Mouse (Mus musculus) ovary, postnatal 36 days (tissue): Measurements from ENCODE around the gene Zfp385c.

Experiments
- DNase-seq: peaks from one replicate; pipeline ENCODE4 v3.0.0; 2022; ENCODE audit warnings: low spot score, mixed read lengths

The Zfp385c gene

DNA sequence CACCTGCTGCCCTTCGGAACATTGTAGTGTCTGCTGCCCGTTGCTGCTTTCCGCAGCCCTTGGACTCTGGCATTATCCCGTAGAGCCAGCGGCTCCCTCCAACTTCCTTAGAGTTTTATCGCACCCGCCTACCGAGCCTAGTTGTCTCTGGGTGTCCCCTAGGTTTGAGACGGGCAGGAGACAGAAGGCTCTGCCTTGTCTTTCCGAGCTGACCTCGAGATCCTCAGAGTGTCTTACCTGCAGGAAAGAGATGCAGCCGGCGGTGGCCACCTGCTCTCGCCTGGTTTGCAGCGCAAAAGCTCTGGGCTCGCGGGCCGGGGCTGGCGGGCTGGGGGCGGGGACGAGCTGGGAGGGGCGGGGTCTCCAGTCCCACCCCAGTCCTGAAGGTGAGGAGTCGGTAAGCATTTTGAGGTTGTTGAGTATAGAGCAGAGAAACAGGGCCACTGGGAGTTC lies at the start of gene Zfp385c:
TSS of gene Zfp385c (minus strand) at position 292 of the 453 bp plus-strand sequence.
- no peak for DNase-seq

DNA sequence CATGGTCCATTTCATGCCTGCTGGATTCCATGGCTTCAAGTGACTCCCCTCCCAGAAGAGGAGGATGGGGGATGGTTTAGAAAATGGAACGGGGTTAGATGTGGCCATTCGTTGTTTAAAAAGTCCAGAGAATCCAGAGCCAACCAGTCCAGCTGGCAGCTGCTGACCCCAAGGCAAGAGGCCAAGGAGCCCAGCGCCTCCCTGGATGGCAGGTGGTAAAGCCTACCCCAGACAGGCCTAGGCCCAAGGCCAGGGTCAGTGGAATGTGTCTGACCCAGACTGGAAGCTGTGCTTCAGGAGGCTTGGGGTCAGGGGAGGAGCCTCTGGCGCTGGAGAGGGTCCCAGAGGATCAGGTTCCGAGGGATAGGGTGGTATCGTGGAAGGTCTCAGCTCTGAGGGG lies 49.1 kb upstream of the Zfp385c start:
- no peak for DNase-seq

- no peak for DNase-seq
These were observed 46.5 kb upstream of the Zfp385c start for GRCm38 (mm10) chr11:100738749-100739148.

- peak; percentile 98 for DNase-seq
These were observed 45.9 kb upstream of the Zfp385c start, which contains the start of gene Rab5c for GRCm38 (mm10) chr11:100738066-100738604. Gene Rab5c (minus strand): TSS chr11:100738215.

- DNase-seq: no peak
These were observed 45.0 kb upstream of the Zfp385c start for GRCm38 (mm10) chr11:100737105-100737733.

GRCm38 (mm10) chr11:100736746-100737080 lies 44.5 kb upstream of the Zfp385c start:
- no peak for DNase-seq

GRCm38 (mm10) chr11:100735954-100736745 lies 43.9 kb upstream of the Zfp385c start:
- DNase-seq: no peak

DNA sequence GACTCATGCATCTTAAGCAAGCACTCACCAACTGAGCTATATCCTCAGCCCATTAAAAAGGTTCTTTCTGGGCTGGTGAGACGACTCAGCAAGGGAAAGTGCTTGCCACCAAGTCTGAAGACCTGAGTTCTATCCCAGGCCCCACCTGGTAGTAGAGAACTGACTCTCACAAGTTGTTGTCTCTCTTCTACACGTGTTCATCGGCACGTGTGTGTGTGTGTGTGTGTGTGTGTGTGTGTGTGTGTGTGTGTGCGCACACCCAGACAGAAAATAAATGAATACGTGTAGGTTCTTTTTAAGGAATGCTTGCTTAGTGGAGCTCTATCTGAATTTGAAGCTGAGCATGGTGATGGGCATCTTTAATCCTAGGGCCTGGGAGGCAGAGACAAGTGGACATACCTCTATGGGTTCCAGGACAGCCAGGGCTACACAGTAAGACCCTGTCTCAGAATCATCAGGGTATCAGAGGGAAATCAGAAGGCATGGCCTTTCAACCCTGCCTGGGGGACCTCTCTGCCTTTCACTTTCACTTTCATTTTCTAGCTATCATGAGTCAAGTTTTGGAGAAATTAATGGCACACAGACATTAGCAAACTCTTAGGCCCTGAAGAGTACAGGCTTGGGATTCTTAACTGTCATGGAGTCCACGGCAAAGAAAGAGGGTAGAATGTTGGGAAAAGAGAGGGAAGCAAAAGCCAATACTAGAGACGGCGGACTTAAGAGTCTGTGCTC lies 43.0 kb upstream of the Zfp385c start:
- DNase-seq: no peak

DNA sequence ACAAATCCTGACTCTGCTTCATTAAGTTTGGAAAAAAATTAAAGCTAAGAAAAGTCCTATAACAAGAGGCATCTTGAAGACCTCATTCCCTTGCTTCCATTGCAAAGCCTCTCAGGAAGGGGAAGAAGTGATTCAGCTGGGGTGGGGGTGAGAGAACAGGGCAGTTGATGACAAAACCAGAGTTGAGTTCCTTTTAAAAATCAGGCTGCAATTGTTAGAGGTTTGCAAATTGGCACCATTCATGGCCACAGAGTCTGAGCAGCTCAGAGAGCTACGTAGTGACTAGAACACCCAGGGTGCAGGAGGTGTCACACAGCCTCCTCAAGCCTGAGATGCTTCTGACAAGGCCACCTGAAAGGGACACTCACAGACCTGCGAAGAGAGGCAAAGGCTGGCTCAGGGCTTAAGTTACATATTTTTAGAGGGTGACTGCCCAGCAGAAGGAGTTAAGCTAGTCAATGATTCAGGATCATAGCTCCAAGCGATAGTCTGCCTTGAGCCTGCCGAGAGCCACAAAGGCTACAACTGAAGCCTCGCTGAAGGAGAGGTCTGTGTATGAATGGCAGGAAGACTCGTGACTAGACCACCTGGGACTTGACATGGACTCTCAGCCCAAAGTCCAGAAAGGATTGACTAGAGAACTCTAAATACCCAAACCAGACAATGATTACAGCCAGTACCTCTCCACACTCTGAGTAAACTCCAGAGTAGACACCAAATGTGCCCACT lies 38.4 kb upstream of the Zfp385c start:
- no peak for DNase-seq

DNA sequence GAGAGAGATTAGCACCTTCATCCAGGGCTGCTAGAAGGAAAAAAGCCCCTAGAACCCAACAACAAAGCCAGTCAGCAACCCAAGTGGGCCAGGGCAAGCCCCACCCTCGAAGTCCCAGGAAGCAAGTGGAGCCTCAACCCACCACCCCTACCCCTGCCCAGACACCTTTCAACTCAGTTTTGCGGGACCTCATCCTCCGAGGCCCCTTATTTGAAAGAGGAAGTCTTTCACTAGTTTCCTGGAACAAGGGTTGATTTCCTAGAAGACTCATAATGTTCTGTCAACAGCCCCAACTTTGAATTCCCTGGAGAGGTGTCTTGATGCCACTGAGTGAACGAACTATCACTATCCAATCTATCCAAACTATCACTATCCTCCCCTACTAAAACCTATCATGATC lies 37.7 kb upstream of the Zfp385c start:
- DNase-seq: no peak

DNA sequence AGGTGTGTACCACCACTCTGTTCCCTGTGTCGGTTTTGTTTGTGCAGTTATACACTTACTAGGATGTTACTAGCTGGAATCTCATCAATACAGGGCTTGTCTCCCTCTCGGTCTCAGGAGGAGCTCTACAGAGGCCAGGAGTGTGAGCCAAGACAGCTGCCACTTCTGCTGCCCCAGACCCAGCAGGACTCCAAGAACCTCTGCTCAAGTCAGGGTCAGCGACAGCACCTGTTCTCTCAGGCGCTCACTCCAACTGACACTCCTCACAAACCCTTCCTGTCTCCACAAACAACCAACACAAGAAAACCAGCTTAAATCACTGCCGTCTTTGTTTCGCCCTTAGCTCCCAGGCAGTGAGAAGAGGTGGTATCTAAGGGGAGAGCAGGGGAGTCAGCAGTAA lies 36.3 kb upstream of the Zfp385c start:
- no peak for DNase-seq

DNA sequence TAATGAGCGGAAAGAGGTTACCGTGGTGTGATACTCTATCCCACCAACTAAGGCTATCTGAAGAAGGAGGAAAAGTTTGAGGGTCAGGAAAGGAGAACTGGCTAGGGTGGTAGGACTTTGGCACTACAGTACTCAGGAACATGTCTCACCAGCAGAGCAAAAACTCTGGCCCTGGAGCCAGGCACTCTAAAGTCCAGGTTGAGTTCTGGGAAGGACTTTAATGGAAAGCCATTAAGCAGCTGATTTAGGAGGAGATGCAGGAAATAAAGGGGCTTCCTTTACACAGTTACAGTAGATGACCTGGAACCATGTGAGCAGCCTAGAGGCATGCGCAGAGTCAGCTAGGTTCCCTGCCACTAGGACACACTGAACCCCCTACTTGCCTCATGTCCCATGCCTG lies 34.9 kb upstream of the Zfp385c start:
- DNase-seq: no peak

DNA sequence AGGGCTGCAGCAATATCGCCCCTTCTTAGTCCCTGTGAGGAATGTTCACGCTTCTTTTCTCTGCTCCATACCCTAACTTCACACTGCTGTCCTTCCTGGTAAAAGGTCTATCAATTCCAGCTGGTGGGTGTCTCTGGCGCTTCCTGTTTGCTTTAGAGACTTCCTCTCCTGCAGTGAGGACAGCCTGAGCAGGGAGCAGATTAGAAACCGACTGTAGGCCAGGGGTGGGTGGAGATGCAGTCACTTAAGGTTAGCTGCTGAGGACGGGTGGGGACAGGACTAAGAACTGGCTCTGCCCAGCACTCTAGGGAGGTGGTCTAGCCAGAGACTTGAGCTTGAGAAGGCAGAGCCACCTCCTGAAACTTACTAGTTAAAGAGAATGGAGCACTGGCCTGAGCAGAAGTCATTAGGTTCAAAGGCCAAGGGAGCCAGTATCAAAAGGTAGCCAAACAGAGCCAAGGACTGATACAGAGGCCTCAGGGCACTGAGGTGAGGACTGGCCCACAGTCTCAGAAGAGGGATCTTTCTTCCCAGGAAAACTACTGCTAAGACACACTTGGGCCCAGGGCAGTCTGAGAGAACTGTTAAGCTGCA lies 32.8 kb upstream of the Zfp385c start:
- DNase-seq: no peak

DNA sequence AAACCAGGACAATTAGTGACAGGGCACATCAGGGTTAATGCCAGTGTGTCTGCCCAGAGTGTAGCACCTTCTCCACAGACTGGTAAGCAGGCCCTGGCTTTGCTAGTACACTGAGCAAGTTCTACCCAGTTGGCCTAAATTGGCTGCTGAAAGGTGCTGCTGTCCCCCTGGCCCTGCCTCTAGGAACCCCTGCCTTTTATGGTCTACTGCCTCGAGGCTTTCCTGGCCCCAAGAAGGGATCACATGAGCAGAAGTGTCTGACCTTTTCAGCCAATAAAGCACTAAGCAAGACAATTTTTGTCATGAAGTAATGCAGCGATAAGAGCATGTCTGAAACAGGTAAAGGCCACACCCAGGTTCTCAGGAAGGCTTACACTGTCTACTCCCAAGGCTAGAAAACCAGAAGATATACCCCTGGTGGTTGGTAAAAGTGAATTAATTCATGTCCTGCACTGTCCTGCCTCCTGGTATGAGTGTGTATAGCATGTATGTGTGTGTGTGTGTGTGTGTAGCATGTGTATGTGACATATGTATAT lies 30.3 kb upstream of the Zfp385c start:
- DNase-seq: no peak

- DNase-seq: no peak
These were observed 29.7 kb upstream of the Zfp385c start for GRCm38 (mm10) chr11:100721776-100722492.

DNA sequence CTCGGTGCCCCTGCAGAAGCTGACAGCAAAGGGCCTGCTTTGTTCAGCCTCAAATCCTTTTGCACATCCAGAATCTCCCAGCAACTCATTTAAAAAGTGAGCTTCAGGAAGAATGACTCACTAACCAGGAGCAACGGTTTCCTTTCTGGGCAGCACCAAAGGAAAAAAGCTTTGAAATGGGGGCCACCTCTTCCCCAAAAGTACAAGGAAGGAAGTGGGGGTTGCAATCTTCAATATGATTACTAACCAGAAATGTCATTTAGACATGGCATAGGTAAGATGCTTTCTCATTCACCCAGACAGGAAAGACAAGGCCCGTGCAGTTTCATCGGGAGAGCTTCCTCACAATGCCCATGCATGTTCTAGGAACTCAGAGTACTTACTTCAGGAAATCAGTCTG lies 29.0 kb upstream of the Zfp385c start:
- DNase-seq: no peak

GRCm38 (mm10) chr11:100720345-100720744 lies 28.1 kb upstream of the Zfp385c start:
- DNase-seq: no peak

- DNase-seq: no peak
These were observed 27.6 kb upstream of the Zfp385c start for GRCm38 (mm10) chr11:100719893-100720292.

DNA sequence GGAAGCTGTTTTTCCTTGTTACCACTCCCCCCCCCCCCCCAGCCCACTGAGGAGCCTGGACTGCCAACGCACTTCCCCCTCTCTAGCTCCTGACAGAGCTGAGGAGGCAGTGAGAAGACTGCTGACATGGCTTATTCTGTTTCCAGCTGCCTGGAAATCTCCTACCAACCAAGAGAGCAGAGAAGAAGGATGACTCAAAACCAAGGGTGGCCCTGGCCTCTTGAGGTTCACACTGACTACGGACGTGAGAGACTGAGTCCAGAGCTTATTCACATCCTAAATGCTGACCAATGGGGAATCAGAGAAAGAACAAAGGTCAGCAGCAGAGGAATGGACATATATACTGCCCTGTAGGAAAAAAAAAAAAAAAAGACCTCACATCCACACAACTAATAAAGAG lies 27.1 kb upstream of the Zfp385c start:
- no peak for DNase-seq

DNA sequence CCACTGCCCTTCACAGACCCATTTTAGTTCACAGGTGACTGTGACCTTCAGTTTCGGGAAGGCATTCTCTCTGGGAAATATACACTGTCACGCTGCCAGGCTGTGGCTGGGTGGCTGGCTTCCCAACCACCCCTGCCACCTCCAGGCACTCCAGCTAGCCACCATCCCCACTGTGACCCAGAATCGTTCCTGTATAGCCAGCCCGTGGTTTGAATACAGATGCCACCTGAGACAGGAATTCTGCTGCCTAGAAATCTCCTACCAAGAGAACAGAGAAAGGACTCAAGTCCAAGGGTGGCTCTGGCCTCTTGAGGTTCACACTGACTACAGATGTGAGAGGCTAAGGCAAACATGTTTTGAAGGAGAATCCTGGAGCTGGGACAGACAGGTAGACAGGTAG lies 26.6 kb upstream of the Zfp385c start:
- DNase-seq: no peak

DNA sequence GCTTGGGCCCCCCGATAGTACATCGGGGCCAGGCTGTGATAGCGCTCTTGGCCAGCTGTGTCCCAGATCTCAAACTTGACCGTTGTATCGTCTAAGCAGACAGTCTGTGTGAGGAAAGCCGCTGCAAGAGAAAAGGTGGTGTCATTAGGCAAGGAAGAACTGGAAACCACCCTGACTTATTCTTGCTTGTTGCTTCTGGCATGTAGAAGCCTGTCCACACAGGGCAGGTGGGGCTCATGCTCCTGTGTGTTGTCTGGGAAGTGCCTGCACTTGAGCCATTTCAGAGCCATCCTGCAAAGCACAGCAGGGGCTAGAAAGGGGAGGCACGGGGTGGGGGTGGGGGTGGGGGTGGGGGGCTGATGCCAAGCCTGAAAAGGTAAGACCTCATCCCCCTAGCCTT lies 26.2 kb upstream of the Zfp385c start:
- DNase-seq: no peak
